Mouse (Mus musculus) forebrain, embryonic 16.5 days (tissue): Measurements from ENCODE around the gene Grk6. TPM values are rescaled to one million over a fixed set of nuclear protein-coding genes. Genes with fewer than 3 reads are reported as not detected.

ENCODE experiments used
- ATAC-seq: fragments of 200-750 bp; cut with Nextera tagmentation; 2 replicates; pipeline ENCODE4 v1.8.0; 2017; ENCODE audit warnings: mild to moderate bottlenecking, moderate library complexity
- H3K27ac ChIP-seq: fragments of 300-500 bp; sonication (generic); 2 replicates; pipeline ENCODE4 v1.5.1; 2014; ENCODE audit warnings: low read length, control low read depth
- H3K27me3 ChIP-seq: fragments of 300-500 bp; sonication (generic); replicated peaks from 2 replicates; pipeline ENCODE4 v1.6.1; 2014; ENCODE audit warnings: low read length; ENCODE audit not compliant: control insufficient read depth, insufficient read depth
- H3K36me3 ChIP-seq: fragments of 300-500 bp; sonication (generic); 2 replicates; pipeline ENCODE4 v1.6.1; 2014; ENCODE audit not compliant: control insufficient read depth, insufficient read depth
- H3K4me1 ChIP-seq: fragments of 300-500 bp; sonication (generic); replicated peaks from 2 replicates; pipeline ENCODE4 v1.6.1; 2014; ENCODE audit warnings: low read length; ENCODE audit not compliant: control insufficient read depth, insufficient read depth
- H3K4me2 ChIP-seq: fragments of 300-500 bp; sonication (generic); 2 replicates; pipeline ENCODE4 v1.6.1; 2014; ENCODE audit warnings: mild to moderate bottlenecking, low read length, control low read depth
- H3K4me3 ChIP-seq: fragments of 300-500 bp; sonication (generic); replicated peaks from 2 replicates; pipeline ENCODE4 v1.5.1; 2014; ENCODE audit warnings: mild to moderate bottlenecking, low read length, control low read depth
- H3K9ac ChIP-seq: fragments of 300-500 bp; sonication (generic); replicated peaks from 2 replicates; pipeline ENCODE4 v1.6.1; 2014; ENCODE audit warnings: low read depth, low read length, control low read depth
- H3K9me3 ChIP-seq: fragments of 300-500 bp; sonication (generic); 2 replicates; pipeline ENCODE4 v1.6.1; 2016; ENCODE audit warnings: low read length; ENCODE audit not compliant: control insufficient read depth
- whole genome bisulfite sequencing: fragments of 180-500 bp; shearing (Covaris S2); extraction: QIAGEN DNeasy Blood & Tissue Kit; methylation state at CpG from one replicate; pipeline ENCODE4 v1.1.7; 2014; 5-methylcytosine and 5-hydroxymethylcytosine counted together
- polyA plus RNA-seq: library from polyadenylated mRNA; unstranded; fragments of >200 nt; fragmentation: Nextera tagmentation; extraction: Ambion mirVana; gene quantifications from 2 replicates; pipeline ENCODE4 v1.2.1, GENCODE M21; 2015

Gene Grk6
- polyA plus RNA-seq, 1 experiment from 2014 or later, result 40.1 TPM

DNA sequence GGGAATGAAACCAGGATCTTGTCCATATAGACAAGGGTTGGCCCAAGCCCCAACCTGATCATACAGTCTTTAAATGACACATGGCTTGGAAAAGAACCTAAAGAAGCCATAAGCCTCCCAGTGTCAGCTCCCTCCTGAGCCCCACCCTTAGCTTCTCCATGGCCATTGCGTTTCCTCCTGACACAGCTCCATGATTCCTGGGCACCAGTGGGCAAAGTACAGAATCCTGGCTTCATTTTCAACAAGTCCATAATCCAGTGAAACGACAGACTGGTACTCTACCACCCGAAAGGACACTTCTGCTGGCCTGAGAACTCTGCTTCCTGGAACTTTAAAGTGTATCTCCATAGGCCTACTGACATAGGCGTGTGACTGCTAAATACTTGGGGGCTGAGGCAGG, 37.5 kb upstream of the Grk6 start:
- Histone ChIP-seq H3K27ac (no peak overlapping the region), H3K4me2 (no peak overlapping the region), H3K9ac (no peak overlapping the region), H3K36me3 (no peaks in the 10 kb centered on the region), H3K9me3 (no peaks in the 10 kb centered on the region), H3K4me3 (no peak overlapping the region), H3K4me1 (peaks cover 9% of the 10 kb centered on the region), H3K27me3 (no peaks in the 10 kb centered on the region)
- no peak for ATAC-seq
- WGBS, result 88% methylated on average over 4 of the region's 4 CpGs

- H3K4me2 ChIP-seq, result no peak overlapping the region
- ATAC-seq, result no peak
- H3K36me3 ChIP-seq, result no peaks in the 10 kb centered on the region
- no peaks in the 10 kb centered on the region for H3K9me3 ChIP-seq
- no peak overlapping the region for H3K9ac ChIP-seq
- peaks cover 9% of the 10 kb centered on the region for H3K4me1 ChIP-seq
- H3K27me3 ChIP-seq, result no peaks in the 10 kb centered on the region
- 91% methylated on average over 19 of the region's 19 CpGs for WGBS
- no peak overlapping the region for H3K27ac ChIP-seq
- no peak overlapping the region for H3K4me3 ChIP-seq
Measured at GRCm38 (mm10) chr13:55408546-55409120, 36.2 kb upstream of the Grk6 start.

DNA sequence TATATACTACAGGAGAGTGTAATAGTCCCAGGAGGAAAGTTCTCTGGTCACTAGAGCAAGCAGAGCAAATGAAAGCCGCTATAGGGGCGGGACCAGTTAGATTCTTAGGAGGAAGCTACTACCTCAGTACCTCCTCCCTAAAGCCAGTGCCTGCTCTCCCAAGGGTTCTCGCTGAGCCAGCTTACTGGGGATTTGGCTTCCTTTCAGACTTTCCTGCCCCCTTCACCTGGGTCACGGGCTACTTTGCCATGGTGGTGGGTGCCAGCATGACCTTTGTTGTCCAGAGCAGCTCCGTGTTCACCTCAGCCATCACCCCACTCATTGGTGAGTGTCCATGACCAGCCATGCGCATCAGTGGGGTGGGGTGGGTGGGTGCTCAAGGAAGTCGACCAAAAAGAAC, 33.0 kb upstream of the Grk6 start:
- Histone ChIP-seq H3K27ac (no peak overlapping the region), H3K9me3 (no peaks in the 10 kb centered on the region), H3K4me3 (no peak overlapping the region), H3K4me1 (peaks cover 6% of the 10 kb centered on the region; the same call in 1 of the 2 replicates), H3K4me2 (no peak overlapping the region), H3K27me3 (no peaks in the 10 kb centered on the region), H3K36me3 (no peaks in the 10 kb centered on the region), H3K9ac (no peak overlapping the region)
- no peak for ATAC-seq
- WGBS, result 68% methylated on average over 7 of the region's 7 CpGs

- Histone ChIP-seq H3K4me1 (peaks cover 6% of the 10 kb centered on the region; the same call in 1 of the 2 replicates), H3K27ac (no peak overlapping the region), H3K9me3 (no peaks in the 10 kb centered on the region), H3K4me2 (no peak overlapping the region), H3K36me3 (no peaks in the 10 kb centered on the region), H3K9ac (no peak overlapping the region), H3K27me3 (no peaks in the 10 kb centered on the region), H3K4me3 (no peak overlapping the region)
- 83% methylated on average over 13 of the region's 13 CpGs for WGBS
- no peak for ATAC-seq
Measured at GRCm38 (mm10) chr13:55412643-55413307, 32.1 kb upstream of the Grk6 start.

- H3K36me3 ChIP-seq, result no peaks in the 10 kb centered on the region
- no peaks in the 10 kb centered on the region for H3K9me3 ChIP-seq
- no peak for ATAC-seq
- H3K4me3 ChIP-seq, result no peak overlapping the region
- H3K9ac ChIP-seq, result no peak overlapping the region
- H3K4me1 ChIP-seq, result peaks cover 6% of the 10 kb centered on the region; the same call in 1 of the 2 replicates
- H3K4me2 ChIP-seq, result no peak overlapping the region
- no peak overlapping the region for H3K27ac ChIP-seq
- 0 out of 2 replicates have a peak, but pooled peaks cover under 1% of the 10 kb centered on the region for H3K27me3 ChIP-seq
- WGBS, result 79% methylated on average over 12 of the region's 12 CpGs
Measured at GRCm38 (mm10) chr13:55413333-55413732, 31.5 kb upstream of the Grk6 start.

GRCm38 (mm10) chr13:55414743-55415380, 30.0 kb upstream of the Grk6 start, which contains the start of gene Pfn3:
TSS of gene Pfn3 (minus strand) at chr13:55415232.
- H3K27me3 ChIP-seq, result peaks cover 10% of the 10 kb centered on the region
- WGBS, result 7% methylated on average over 41 of the region's 41 CpGs
- peak; percentile 67 for ATAC-seq
- peaks cover 6% of the 10 kb centered on the region; the same call in 1 of the 2 replicates for H3K4me1 ChIP-seq
- peak within 1 kb of the TSS; percentile 52 for H3K4me2 ChIP-seq
- peak within 1 kb of the TSS; percentile 38 for H3K4me3 ChIP-seq
- peak within 1 kb of the TSS; percentile 55 for H3K9ac ChIP-seq
- H3K9me3 ChIP-seq, result no peaks in the 10 kb centered on the region
- no peaks in the 10 kb centered on the region for H3K36me3 ChIP-seq
- H3K27ac ChIP-seq, result no peak within 1 kb of the TSS

- Histone ChIP-seq H3K27ac (no peak overlapping the region), H3K4me2 (peak overlapping the region; percentile 36), H3K9ac (peak overlapping the region; percentile 40; the same call in 1 of the 2 replicates), H3K4me3 (peak overlapping the region; percentile 9), H3K36me3 (no peaks in the 10 kb centered on the region), H3K9me3 (no peaks in the 10 kb centered on the region), H3K27me3 (peaks cover 33% of the 10 kb centered on the region), H3K4me1 (peaks cover 13% of the 10 kb centered on the region)
- peak; percentile 64 for ATAC-seq
- WGBS, result 9% methylated on average over 12 of the region's 12 CpGs
Measured at GRCm38 (mm10) chr13:55418004-55418403, 26.9 kb upstream of the Grk6 start.

DNA sequence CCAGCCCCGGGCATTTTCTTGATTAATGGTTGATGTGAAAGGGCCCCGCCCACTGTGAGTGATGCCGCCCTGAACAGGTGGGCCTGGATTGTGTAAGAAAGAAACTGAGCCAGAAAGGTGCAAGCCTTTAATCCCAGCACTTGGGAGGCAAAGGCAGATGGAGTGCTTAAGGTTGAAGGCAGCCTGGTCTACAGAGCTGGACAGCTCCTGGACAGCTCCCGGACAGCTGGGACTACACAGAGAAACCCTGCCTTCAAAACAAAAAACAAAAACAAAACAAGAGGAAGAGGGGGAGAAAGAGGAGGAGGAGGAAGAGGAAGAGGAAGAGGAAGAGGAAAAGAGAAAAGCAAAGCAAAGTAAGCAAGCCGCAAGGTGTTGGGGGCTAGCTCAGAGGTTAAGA, 25.7 kb upstream of the Grk6 start:
- Histone ChIP-seq H3K4me1 (peaks cover 13% of the 10 kb centered on the region), H3K4me3 (no peak overlapping the region), H3K27ac (no peak overlapping the region), H3K4me2 (no peak overlapping the region), H3K36me3 (no peaks in the 10 kb centered on the region), H3K27me3 (peaks cover 33% of the 10 kb centered on the region), H3K9ac (no peak overlapping the region), H3K9me3 (no peaks in the 10 kb centered on the region)
- 85% methylated on average over 5 of the region's 5 CpGs for WGBS
- no peak for ATAC-seq
